Mouse (Mus musculus) heart, embryonic 16.5 days (tissue): Measurements from ENCODE around the gene Clint1. TPM values are rescaled to one million over a fixed set of nuclear protein-coding genes. Genes with fewer than 3 reads are reported as not detected.

ENCODE experiments used
- ATAC-seq: fragments of 200-750 bp; cut with Nextera tagmentation; replicated peaks from 2 replicates; pipeline ENCODE4 v1.8.0; 2017; ENCODE audit warnings: moderate number of reproducible peaks; ENCODE audit not compliant: insufficient read depth, low FRiP score; ENCODE audit errors: extremely low read depth
- H3K27ac ChIP-seq: fragments of 300-500 bp; sonication (generic); 2 replicates; pipeline ENCODE4 v1.5.1; 2014; ENCODE audit warnings: mild to moderate bottlenecking, low read length, control low read depth, moderate library complexity
- H3K27me3 ChIP-seq: fragments of 300-500 bp; sonication (generic); 2 replicates; pipeline ENCODE4 v1.6.1; 2014; ENCODE audit warnings: low read length, mixed read lengths; ENCODE audit not compliant: control insufficient read depth, insufficient read depth
- H3K36me3 ChIP-seq: fragments of 300-500 bp; sonication (generic); 2 replicates; pipeline ENCODE4 v1.6.1; 2014; ENCODE audit not compliant: control insufficient read depth, insufficient read depth
- H3K4me1 ChIP-seq: fragments of 300-500 bp; sonication (generic); 2 replicates; pipeline ENCODE4 v1.6.1; 2014; ENCODE audit warnings: low read length, mixed read lengths; ENCODE audit not compliant: control insufficient read depth, insufficient read depth
- H3K4me2 ChIP-seq: fragments of 300-500 bp; sonication (generic); 2 replicates; pipeline ENCODE4 v1.6.1; 2014; ENCODE audit warnings: low read depth, mild to moderate bottlenecking, control low read depth, low read length
- H3K4me3 ChIP-seq: fragments of 300-500 bp; sonication (generic); 2 replicates; pipeline ENCODE4 v1.5.1; 2014; ENCODE audit warnings: mild to moderate bottlenecking, control low read depth, low read length
- H3K9ac ChIP-seq: fragments of 300-500 bp; sonication (generic); 2 replicates; pipeline ENCODE4 v1.6.1; 2014; ENCODE audit warnings: low read length, control low read depth
- H3K9me3 ChIP-seq: fragments of 300-500 bp; sonication (generic); replicated peaks from 2 replicates; pipeline ENCODE4 v1.6.1; 2016; ENCODE audit warnings: low read length; ENCODE audit not compliant: control insufficient read depth
- WGBS: fragments of 180-500 bp; shearing (Covaris S2); extraction: QIAGEN DNeasy Blood & Tissue Kit; methylation state at CpG from one replicate; pipeline ENCODE4 v1.1.7; 2014; 5-methylcytosine and 5-hydroxymethylcytosine counted together
- polyA plus RNA-seq: library from polyadenylated mRNA; unstranded; fragments of >200 nt; fragmentation: Nextera tagmentation; extraction: Ambion mirVana; gene quantifications from 2 replicates; pipeline ENCODE4 v1.2.1, GENCODE M21; 2015

The Clint1 gene
- polyA plus RNA-seq, 1 experiment from 2014 or later, result 56.4 TPM

DNA sequence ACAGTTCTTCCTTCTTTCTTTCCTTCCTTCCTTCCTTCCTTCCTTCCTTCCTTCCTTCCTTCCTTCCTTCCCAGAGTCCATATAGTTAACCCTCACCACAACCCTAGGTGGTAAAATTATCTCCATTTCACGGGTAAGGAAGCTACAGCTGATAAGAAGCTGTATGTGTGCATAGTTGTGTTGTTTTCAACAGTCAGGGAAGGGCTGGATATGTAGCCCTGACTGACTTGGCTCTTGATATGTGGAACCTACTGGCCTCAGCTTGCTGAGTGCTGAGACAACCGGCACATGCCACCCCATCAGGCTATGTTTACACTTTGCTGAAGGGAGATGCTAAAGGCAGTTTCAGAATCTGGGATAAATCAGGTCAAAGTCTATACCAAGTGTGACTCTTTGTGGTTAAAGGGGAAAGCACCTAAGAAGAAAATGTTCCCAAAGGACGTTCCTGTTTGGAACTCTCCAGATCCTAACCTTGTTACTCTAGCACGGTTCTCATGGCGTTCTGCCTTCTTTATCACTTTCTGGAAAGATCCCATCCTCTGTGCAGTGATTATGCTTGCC lies 14.5 kb upstream of the Clint1 start:
- Histone ChIP-seq H3K4me1 (no peaks in the 10 kb centered on the region; the same call in 1 of the 2 replicates), H3K4me3 (no peak overlapping the region), H3K9me3 (no peaks in the 10 kb centered on the region), H3K27ac (no peak overlapping the region), H3K9ac (no peak overlapping the region), H3K4me2 (no peak overlapping the region), H3K27me3 (no peaks in the 10 kb centered on the region), H3K36me3 (no peaks in the 10 kb centered on the region)
- no peak for ATAC-seq
- WGBS, result 59% methylated on average over 5 of the region's 5 CpGs

DNA sequence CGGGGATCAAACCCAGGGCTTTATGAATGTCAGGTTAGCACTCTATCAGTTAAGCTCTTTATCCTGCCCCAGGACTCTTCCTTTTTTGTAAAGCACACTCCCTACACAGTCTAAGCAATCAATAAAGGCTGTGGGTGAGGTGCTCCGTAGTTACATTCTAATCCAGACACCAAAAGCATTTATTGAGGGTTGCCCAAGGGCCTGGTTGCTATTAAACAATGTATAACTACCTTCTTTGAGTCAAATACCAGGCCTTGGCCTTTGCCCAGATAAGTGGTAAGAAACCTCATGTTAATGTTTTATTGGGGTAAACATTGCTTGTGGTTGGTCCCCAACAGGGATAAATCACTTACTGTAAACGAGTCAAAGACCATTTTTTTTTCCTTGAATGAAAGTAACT lies 13.4 kb upstream of the Clint1 start:
- H3K9me3 ChIP-seq, result no peaks in the 10 kb centered on the region
- no peak overlapping the region for H3K4me2 ChIP-seq
- H3K9ac ChIP-seq, result no peak overlapping the region
- no peaks in the 10 kb centered on the region for H3K27me3 ChIP-seq
- no peak for ATAC-seq
- no peaks in the 10 kb centered on the region; the same call in 1 of the 2 replicates for H3K4me1 ChIP-seq
- no peaks in the 10 kb centered on the region for H3K36me3 ChIP-seq
- 70% methylated on average over 3 of the region's 3 CpGs for WGBS
- no peak overlapping the region for H3K4me3 ChIP-seq
- H3K27ac ChIP-seq, result no peak overlapping the region

DNA sequence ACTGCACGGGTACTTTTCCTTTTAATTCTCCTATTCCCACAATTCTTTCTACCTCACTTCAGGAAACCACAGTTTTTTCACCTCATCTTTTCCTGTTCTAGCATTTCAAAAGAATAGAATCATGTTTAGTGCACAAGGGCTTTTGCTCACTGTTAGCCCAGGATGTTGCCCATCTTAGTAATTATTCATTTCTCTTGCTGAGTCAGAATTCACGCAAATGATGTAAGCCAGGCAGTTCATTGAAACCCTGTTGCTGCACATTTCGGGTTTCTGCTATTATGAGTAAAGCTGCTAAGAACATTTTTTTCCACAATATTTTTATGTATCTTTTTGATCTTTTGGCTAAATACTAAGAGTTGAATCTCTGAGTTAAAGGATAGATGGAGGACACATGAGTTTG lies 11.5 kb upstream of the Clint1 start:
- WGBS, result 82% methylated on average over 3 of the region's 3 CpGs
- Histone ChIP-seq H3K4me1 (no peaks in the 10 kb centered on the region; the same call in 1 of the 2 replicates), H3K36me3 (no peaks in the 10 kb centered on the region), H3K4me2 (no peak overlapping the region), H3K9ac (no peak overlapping the region), H3K9me3 (no peaks in the 10 kb centered on the region), H3K27ac (no peak overlapping the region), H3K27me3 (no peaks in the 10 kb centered on the region), H3K4me3 (no peak overlapping the region)
- no peak for ATAC-seq

DNA sequence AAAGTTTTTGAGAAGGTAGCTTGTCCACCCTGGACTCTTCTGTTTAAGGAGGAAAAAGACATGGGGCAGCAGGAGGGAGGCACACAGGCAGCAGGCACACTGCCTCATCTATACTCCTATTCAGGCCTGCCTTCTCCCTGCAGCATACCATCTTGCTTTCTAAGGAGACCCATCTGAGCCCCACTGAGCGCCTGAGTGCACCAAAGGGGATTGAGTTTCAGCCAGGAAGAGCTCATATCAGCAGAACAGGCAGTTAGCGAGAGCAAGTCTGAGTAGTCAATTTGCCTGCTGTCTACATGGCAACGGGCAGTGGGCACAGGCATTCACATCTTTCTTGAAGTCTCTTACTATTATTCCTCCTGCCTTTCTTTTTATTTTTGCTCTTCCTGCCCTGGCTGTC lies 5.8 kb upstream of the Clint1 start:
- Histone ChIP-seq H3K9me3 (no peaks in the 10 kb centered on the region), H3K4me2 (no peak overlapping the region), H3K9ac (no peak overlapping the region), H3K27ac (no peak overlapping the region), H3K27me3 (no peaks in the 10 kb centered on the region), H3K4me1 (no peaks in the 10 kb centered on the region), H3K4me3 (no peak overlapping the region), H3K36me3 (no peaks in the 10 kb centered on the region)
- no peak for ATAC-seq
- 42% methylated on average over 3 of the region's 3 CpGs for WGBS

DNA sequence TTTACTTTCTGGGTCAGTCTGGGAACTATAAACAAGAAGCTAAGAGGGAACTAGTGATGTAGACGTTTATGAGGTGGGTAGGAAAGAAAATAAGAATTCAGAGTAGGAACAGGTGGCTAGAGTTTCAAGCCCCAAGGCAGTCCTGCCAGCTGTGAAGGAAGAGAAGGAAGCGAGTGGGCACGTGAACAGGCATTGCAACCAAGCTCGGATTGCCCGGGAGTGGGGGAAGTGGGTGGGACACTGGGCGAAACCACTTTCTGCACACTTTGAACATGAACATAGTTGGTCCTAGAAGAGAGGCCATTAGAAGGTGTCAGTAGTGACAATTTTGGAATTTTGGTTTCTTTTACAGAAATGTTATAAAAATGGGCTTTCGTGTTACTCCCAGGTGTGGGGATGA lies 4.3 kb upstream of the Clint1 start:
- Histone ChIP-seq H3K4me2 (no peak overlapping the region), H3K27me3 (no peaks in the 10 kb centered on the region), H3K27ac (no peak overlapping the region), H3K4me1 (no peaks in the 10 kb centered on the region; the same call in 1 of the 2 replicates), H3K9me3 (no peaks in the 10 kb centered on the region), H3K9ac (no peak overlapping the region), H3K36me3 (no peaks in the 10 kb centered on the region), H3K4me3 (no peak overlapping the region)
- WGBS, result 75% methylated on average over 7 of the region's 7 CpGs
- ATAC-seq, result no peak

DNA sequence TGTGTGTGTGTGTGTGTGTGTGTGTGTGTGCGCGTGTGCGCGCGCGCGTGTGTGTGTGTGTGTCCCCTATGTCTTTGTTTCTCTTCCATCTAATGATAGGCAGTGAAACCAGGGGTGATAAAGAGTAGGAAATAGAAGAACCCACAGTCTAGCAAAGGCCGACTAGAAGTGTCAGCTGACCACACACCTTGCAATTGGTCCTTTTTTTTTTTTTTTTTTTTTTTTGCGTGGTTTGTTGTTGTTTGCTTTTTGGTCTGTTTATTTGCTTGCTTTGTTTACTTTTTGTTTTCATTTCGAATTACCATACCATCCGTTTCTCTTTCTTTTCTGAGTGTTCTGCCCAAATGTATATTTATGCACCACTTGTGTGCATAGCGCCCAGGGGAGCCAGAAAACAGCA lies 3.6 kb upstream of the Clint1 start:
- WGBS, result 87% methylated on average over 12 of the region's 12 CpGs
- Histone ChIP-seq H3K9me3 (no peaks in the 10 kb centered on the region), H3K27me3 (no peaks in the 10 kb centered on the region)

DNA sequence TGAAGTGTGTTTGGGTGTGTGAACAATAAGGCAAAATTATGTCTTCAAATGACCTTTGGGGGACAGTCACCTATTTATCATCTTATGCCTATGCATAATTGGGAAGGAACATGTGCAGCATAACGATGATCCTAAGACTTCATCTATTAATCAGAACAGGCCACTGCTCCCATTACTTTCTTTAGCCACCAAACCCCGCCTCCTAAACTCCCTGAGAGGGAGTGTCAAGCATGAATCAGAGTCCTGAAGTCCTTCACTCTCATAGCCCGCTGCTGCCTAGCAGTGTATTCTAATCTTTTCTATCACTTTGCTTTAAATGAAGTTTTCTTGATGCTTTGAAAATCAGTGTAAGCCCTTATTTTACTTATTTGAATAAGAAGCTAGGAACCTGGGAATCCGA lies 2.6 kb upstream of the Clint1 start:
- Histone ChIP-seq H3K4me3 (no peak overlapping the region), H3K9me3 (no peaks in the 10 kb centered on the region), H3K27ac (no peak overlapping the region), H3K9ac (no peak overlapping the region), H3K4me1 (peaks cover 8% of the 10 kb centered on the region), H3K4me2 (no peak overlapping the region), H3K36me3 (no peaks in the 10 kb centered on the region), H3K27me3 (no peaks in the 10 kb centered on the region)
- no peak for ATAC-seq
- 77% methylated on average over 4 of the region's 4 CpGs for WGBS

More for the DNA sequence above, 3.6 kb upstream of the Clint1 start:
- Histone ChIP-seq H3K4me1 (peaks cover 4% of the 10 kb centered on the region), H3K4me3 (no peak overlapping the region), H3K9ac (no peak overlapping the region), H3K36me3 (no peaks in the 10 kb centered on the region), H3K4me2 (no peak overlapping the region), H3K27ac (no peak overlapping the region)
- ATAC-seq, result no peak

DNA sequence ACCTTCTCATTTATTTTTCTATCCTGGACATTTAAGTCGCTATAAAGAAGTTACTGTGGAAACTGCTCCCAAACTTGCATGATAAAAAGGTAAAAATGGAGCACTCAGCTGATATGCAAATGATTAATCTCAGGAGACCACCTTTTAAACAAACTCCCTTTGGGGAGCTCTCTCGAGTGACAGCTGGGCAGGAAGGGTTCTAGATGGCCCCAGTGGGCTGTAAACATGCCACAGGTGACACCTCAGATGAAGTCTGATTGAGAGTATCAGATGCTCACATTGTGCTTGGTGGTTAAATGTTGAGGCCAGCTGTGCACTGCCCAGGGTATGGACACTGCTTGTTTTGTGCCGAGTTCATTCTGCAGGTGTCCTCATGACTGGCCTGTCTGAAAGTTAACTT lies 2.0 kb upstream of the Clint1 start:
- WGBS, result 48% methylated on average over 3 of the region's 3 CpGs

DNA sequence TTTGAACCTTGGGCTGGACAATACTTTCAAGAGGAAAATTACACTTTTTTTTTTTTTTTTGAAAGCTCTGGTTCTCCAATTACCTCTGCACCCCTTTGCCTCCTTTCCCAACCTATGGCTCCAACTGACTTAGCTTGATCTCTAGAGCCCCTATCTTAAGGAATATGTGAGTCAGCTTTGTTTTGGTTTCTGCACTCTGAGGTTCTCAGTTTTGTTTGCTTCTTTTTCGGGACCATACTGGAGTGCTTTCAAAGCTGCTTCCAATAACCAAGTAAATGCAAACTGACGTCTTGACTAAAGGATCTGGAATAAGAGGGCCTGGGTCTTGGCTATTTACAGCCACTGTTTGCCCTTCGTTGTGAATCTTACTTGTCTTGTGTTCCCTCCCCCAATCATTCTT lies 1.5 kb upstream of the Clint1 start:
- Histone ChIP-seq H3K27ac (no peak overlapping the region), H3K4me3 (no peak overlapping the region), H3K36me3 (no peaks in the 10 kb centered on the region), H3K27me3 (no peaks in the 10 kb centered on the region), H3K4me2 (no peak overlapping the region), H3K4me1 (peaks cover 12% of the 10 kb centered on the region), H3K9me3 (no peaks in the 10 kb centered on the region), H3K9ac (no peak overlapping the region)
- 32% methylated on average over 3 of the region's 3 CpGs for whole genome bisulfite sequencing
- ATAC-seq, result no peak

More for the DNA sequence above, 2.0 kb upstream of the Clint1 start:
- no peaks in the 10 kb centered on the region for H3K36me3 ChIP-seq
- no peaks in the 10 kb centered on the region for H3K9me3 ChIP-seq
- H3K9ac ChIP-seq, result no peak overlapping the region
- H3K27me3 ChIP-seq, result no peaks in the 10 kb centered on the region
- no peak overlapping the region for H3K27ac ChIP-seq
- no peak overlapping the region for H3K4me3 ChIP-seq
- no peak for ATAC-seq
- H3K4me2 ChIP-seq, result no peak overlapping the region
- peaks cover 10% of the 10 kb centered on the region for H3K4me1 ChIP-seq
